Mouse (Mus musculus) erythroid progenitor cell, adult 5-6 weeks (primary cell): Measurements from ENCODE around the gene Flcn. TPM values are rescaled to one million over a fixed set of nuclear protein-coding genes. Genes with fewer than 3 reads are reported as not detected.
"Not testable (repeated sequence)": the region's sequence is repeated elsewhere in the genome, so short reads cannot be mapped to it uniquely, and the experiment has no call there.

Experiments used
- ATAC-seq: replicated peaks from 2 replicates; pipeline ENCODE4 v1.8.0; 2016; ENCODE audit warnings: moderate number of reproducible peaks, mild to moderate bottlenecking, moderate TSS enrichment, inconsistent platforms; ENCODE audit not compliant: poor library complexity, low FRiP score, severe bottlenecking
- total RNA-seq, 2 experiments: library from RNA; stranded (forward) in 1 of 2; stranded (reverse) in 1 of 2; fragments of 150-400 nt in 1 of 2; fragments of 186-747, 209-891 nt in 1 of 2; gene quantifications; 2 replicates each; pipeline versions ENCODE4 v1.2.3 to v1.2.4; 2015 to 2017; ENCODE audit warnings: low replicate concordance in 2 of 2

The Flcn gene
- 2.1 and 5.0 TPM in 2 replicates for total RNA-seq (2015; ENCODE audit: low replicate concordance)
- 2.3 and 5.4 TPM in 2 replicates for total RNA-seq (2017; ENCODE audit: low replicate concordance)

- peak; percentile 90 for ATAC-seq
These were observed at the start of gene Flcn for GRCm38 (mm10) chr11:59809670-59810474. TSS of gene Flcn (minus strand) at chr11:59810016.

- no peak for ATAC-seq
These were observed 43.0 kb upstream of the Flcn start for GRCm38 (mm10) chr11:59852865-59853264.

GRCm38 (mm10) chr11:59847891-59848884 is 38.4 kb upstream of the Flcn start:
- peak; percentile 73 for ATAC-seq

GRCm38 (mm10) chr11:59847131-59847530 is 37.3 kb upstream of the Flcn start:
- peak; percentile 60; the same call in 1 of the 2 replicates for ATAC-seq

- no peak for ATAC-seq
These were observed 36.5 kb upstream of the Flcn start for GRCm38 (mm10) chr11:59846311-59846710.

- peak; percentile 91 for ATAC-seq
These were observed 29.8 kb upstream of the Flcn start, which contains the start of gene Cops3 for GRCm38 (mm10) chr11:59839459-59840126. TSS of gene Cops3 (minus strand) at chr11:59839838.

- ATAC-seq = peak; percentile 92
These were observed 29.2 kb upstream of the Flcn start, which contains the start of gene Nt5m for GRCm38 (mm10) chr11:59839008-59839458. TSS of gene Nt5m (plus strand) at chr11:59839447.

GRCm38 (mm10) chr11:59838426-59838825 is 28.6 kb upstream of the Flcn start:
- ATAC-seq = no peak

GRCm38 (mm10) chr11:59837789-59838188 is 28.0 kb upstream of the Flcn start:
- ATAC-seq = not testable (repeated sequence)

GRCm38 (mm10) chr11:59821625-59822024 is 11.8 kb upstream of the Flcn start:
- no peak for ATAC-seq

GRCm38 (mm10) chr11:59817916-59818315 is 8.1 kb upstream of the Flcn start:
- ATAC-seq = no peak

- no peak for ATAC-seq
These were observed 5.8 kb upstream of the Flcn start for GRCm38 (mm10) chr11:59815482-59816065.

- no peak for ATAC-seq
These were observed 5.1 kb upstream of the Flcn start for GRCm38 (mm10) chr11:59814936-59815335.

GRCm38 (mm10) chr11:59814311-59814710 is 4.5 kb upstream of the Flcn start:
- ATAC-seq = no peak

- no peak for ATAC-seq
These were observed 3.5 kb upstream of the Flcn start for GRCm38 (mm10) chr11:59813276-59813675.

- no peak for ATAC-seq
These were observed 1.4 kb upstream of the Flcn start for GRCm38 (mm10) chr11:59811211-59811610.

- ATAC-seq = no peak
These were observed 803 bp upstream of the Flcn start for GRCm38 (mm10) chr11:59810480-59811158.

GRCm38 (mm10) chr11:59809071-59809669 is 646 bp downstream of the Flcn start:
- ATAC-seq = peak; percentile 55
